Mouse (Mus musculus): ENCODE results near the gene Nat8. TPM values are rescaled to one million over a fixed set of nuclear protein-coding genes. Genes with fewer than 3 reads are reported as not detected.
"Not testable (repeated sequence)": the region's sequence is repeated elsewhere in the genome, so short reads cannot be mapped to it uniquely, and the experiment has no call there.

Gene Nat8
- polyA plus RNA-seq, 1 experiment from 2014 or later, result not detected

GRCm38 (mm10) chr6:85848140-85848539, 16.3 kb upstream of the Nat8 start:
- whole genome bisulfite sequencing (ENCODE audit: missing documents), result 88% methylated on average over 4 of the region's 4 CpGs
- H3K36me3 ChIP-seq (ENCODE audit: inconsistent target), result no peaks in the 10 kb centered on the region
- no peak overlapping the region for H3K27ac ChIP-seq
- H3K4me3 ChIP-seq (ENCODE audit: inconsistent target), result no peak overlapping the region
- H3K79me2 ChIP-seq (ENCODE audit: inconsistent target), result no peaks in the 10 kb centered on the region

GRCm38 (mm10) chr6:85846921-85847320, 15.0 kb upstream of the Nat8 start:
- 55% methylated on average over 1 of the region's 1 CpGs for WGBS (ENCODE audit: missing documents)
- Histone ChIP-seq H3K79me2 (ENCODE audit: inconsistent target) (no peaks in the 10 kb centered on the region), H3K4me3 (ENCODE audit: inconsistent target) (no peak overlapping the region), H3K27ac (no peak overlapping the region), H3K36me3 (ENCODE audit: inconsistent target) (no peaks in the 10 kb centered on the region)

GRCm38 (mm10) chr6:85843677-85844458, 12.0 kb upstream of the Nat8 start:
- not testable (repeated sequence) for H3K27ac ChIP-seq
- WGBS (ENCODE audit: missing documents), result 93% methylated on average over 17 of the region's 25 CpGs

GRCm38 (mm10) chr6:85839982-85840381, 8.1 kb upstream of the Nat8 start:
- WGBS (ENCODE audit: missing documents), result 68% methylated on average over 3 of the region's 4 CpGs
- H3K79me2 ChIP-seq (ENCODE audit: inconsistent target), result no peaks in the 10 kb centered on the region
- no peak overlapping the region for H3K4me3 ChIP-seq (ENCODE audit: inconsistent target)
- H3K27ac ChIP-seq, result no peak overlapping the region
- no peaks in the 10 kb centered on the region for H3K36me3 ChIP-seq (ENCODE audit: inconsistent target)

More at GRCm38 (mm10) chr6:85843677-85844458, 12.0 kb upstream of the Nat8 start:
- not testable (repeated sequence) for H3K36me3 ChIP-seq (ENCODE audit: inconsistent target); H3K79me2 ChIP-seq (ENCODE audit: inconsistent target); H3K4me3 ChIP-seq (ENCODE audit: inconsistent target)

GRCm38 (mm10) chr6:85838674-85839073, 6.8 kb upstream of the Nat8 start:
- Histone ChIP-seq H3K79me2 (ENCODE audit: inconsistent target) (no peaks in the 10 kb centered on the region), H3K4me3 (ENCODE audit: inconsistent target) (no peak overlapping the region), H3K27ac (no peak overlapping the region), H3K36me3 (ENCODE audit: inconsistent target) (no peaks in the 10 kb centered on the region)
- WGBS (ENCODE audit: missing documents), result 88% methylated on average over 7 of the region's 8 CpGs

- not testable (repeated sequence) for H3K4me3 ChIP-seq (ENCODE audit: inconsistent target); H3K27ac ChIP-seq; H3K36me3 ChIP-seq (ENCODE audit: inconsistent target); H3K79me2 ChIP-seq (ENCODE audit: inconsistent target)
- 19% methylated on average over 5 of the region's 12 CpGs for WGBS (ENCODE audit: missing documents)
Measured at GRCm38 (mm10) chr6:85837307-85837706, 5.4 kb upstream of the Nat8 start.

DNA sequence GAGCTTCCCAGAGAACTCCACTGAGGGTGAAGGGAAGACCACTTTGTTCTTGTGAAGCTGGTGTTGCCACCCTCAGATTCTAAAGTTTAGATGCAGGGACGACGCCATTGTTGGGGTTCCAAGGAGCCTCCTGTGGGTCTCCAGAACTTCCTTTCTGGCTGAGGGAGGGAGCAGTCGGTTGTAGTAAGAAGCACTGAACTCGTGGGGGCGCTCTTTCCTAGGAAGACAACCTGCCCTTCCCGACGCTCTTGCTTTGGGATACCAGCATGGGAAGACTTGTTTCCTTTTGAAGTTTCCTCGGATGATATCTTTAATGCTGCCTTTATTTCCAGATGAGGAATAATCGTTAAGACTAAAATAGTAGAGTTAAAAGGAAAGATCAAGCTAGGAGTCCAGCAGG, 4.9 kb upstream of the Nat8 start:
- H3K79me2 ChIP-seq (ENCODE audit: inconsistent target); H3K27ac ChIP-seq; H3K4me3 ChIP-seq (ENCODE audit: inconsistent target); H3K36me3 ChIP-seq (ENCODE audit: inconsistent target): not testable (repeated sequence)
- 47% methylated on average over 2 of the region's 9 CpGs for WGBS (ENCODE audit: missing documents)

DNA sequence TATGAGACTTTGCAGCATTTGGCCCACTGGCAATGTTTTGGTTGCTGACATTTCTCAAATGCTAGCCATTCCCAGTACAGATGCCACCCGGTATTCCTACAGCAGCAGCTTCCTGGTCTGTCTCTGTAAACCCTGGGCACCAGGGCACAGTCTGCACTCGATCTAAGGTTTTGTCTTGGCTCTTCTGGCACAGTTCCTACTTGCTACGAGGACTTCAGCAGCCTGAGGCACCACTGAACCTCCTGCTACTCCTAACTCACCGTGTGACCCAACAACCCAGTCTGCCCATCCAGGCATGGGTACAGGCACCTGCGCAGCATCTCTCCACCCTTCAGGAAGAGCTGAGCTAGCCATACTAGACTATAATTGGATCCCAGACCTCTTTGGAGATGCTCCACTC, 4.2 kb upstream of the Nat8 start:
- 77% methylated on average over 4 of the region's 5 CpGs for WGBS (ENCODE audit: missing documents)
- not testable (repeated sequence) for H3K27ac ChIP-seq

DNA sequence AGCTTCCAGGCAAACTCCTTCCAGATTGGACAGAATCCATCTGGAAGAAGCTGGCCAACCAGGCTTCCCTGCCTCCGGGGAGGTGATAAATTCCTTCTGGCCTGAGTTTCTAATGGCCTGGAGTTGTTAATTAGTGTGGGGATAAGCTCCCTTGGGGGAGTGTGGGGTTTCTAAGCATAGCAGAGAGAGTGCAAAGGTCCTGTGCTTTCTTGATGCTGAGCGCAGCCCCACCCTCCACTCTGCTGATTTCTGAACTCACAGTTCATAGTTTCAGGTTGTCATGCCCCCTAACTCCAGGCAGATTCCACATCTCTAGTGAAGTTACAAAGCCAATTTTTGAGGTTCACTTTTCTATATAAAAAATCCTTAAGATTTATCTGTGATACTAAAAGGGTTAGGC, 3.2 kb upstream of the Nat8 start:
- H3K36me3 ChIP-seq (ENCODE audit: inconsistent target); H3K27ac ChIP-seq; H3K79me2 ChIP-seq (ENCODE audit: inconsistent target); H3K4me3 ChIP-seq (ENCODE audit: inconsistent target): not testable (repeated sequence)
- 100% methylated on average over 1 of the region's 2 CpGs for WGBS (ENCODE audit: missing documents)

More for the DNA sequence above, 4.2 kb upstream of the Nat8 start:
- not testable (repeated sequence) for H3K79me2 ChIP-seq (ENCODE audit: inconsistent target); H3K36me3 ChIP-seq (ENCODE audit: inconsistent target); H3K4me3 ChIP-seq (ENCODE audit: inconsistent target)

DNA sequence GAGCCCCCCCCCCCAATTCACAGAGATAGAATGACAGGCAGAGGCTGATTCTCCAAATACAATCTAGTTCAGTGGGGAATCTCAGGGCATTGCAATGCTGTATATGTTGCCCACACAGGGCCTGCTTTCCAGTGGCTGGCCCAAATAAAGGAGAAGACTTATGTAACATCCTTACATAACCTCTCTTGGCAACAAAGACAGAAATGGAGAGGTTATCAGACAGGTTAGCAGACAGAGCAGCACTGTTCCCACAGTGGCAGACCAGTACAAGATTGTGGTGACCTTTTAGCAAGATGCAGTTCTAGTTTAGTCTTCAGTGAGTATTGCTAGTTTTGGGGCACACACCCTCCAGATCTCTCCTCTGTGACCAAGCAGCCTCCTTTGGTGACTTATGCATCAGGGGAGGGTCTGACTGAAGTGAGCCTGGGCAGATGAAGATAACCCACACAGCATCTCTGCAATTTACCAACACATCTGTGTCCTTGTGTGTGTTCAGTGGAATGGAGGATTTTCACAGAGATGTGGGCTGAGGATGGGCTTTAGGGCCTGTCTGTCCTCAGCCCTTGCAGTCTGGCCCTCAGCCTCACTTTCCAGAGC, 2.7 kb upstream of the Nat8 start:
- H3K4me3 ChIP-seq (ENCODE audit: inconsistent target); H3K27ac ChIP-seq; H3K79me2 ChIP-seq (ENCODE audit: inconsistent target); H3K36me3 ChIP-seq (ENCODE audit: inconsistent target): not testable (repeated sequence)

DNA sequence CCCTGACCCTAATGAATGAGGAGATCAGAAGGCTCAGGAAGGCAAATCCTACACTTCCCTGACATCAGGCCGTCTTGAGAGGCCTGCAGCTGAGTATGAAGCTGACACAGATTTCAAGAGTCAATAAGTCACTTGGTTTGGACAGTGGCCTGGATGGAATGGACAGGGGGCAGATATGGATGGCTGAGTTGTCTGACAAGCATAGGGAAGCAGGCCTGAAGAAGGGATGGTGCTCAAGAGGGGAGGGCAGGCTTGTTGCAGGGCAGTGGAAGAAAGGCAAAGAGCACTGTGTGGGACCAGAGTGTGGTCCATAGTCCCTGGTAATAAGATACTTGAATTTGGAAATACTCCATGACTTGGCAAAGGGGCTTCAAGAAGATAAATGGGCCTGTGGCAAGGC, 2.4 kb downstream of the Nat8 start:
- 100% methylated on average over 1 of the region's 1 CpGs for WGBS (ENCODE audit: missing documents)
- Histone ChIP-seq H3K36me3 (ENCODE audit: inconsistent target) (no peaks in the 10 kb centered on the region), H3K4me3 (ENCODE audit: inconsistent target) (no peak overlapping the region), H3K27ac (no peak overlapping the region), H3K79me2 (ENCODE audit: inconsistent target) (no peaks in the 10 kb centered on the region)

GRCm38 (mm10) chr6:85825886-85826285, 6.0 kb downstream of the Nat8 start:
- 82% methylated on average over 2 of the region's 2 CpGs for WGBS (ENCODE audit: missing documents)
- Histone ChIP-seq H3K27ac (no peak overlapping the region), H3K36me3 (ENCODE audit: inconsistent target) (no peaks in the 10 kb centered on the region), H3K4me3 (ENCODE audit: inconsistent target) (no peak overlapping the region), H3K79me2 (ENCODE audit: inconsistent target) (no peaks in the 10 kb centered on the region)

GRCm38 (mm10) chr6:85823382-85824090, 8.3 kb downstream of the Nat8 start:
- WGBS (ENCODE audit: missing documents), result 89% methylated on average over 1 of the region's 1 CpGs

GRCm38 (mm10) chr6:85822286-85822685, 9.6 kb downstream of the Nat8 start:
- WGBS (ENCODE audit: missing documents), result 85% methylated on average over 4 of the region's 4 CpGs
- Histone ChIP-seq H3K27ac (no peak overlapping the region), H3K4me3 (ENCODE audit: inconsistent target) (no peak overlapping the region), H3K36me3 (ENCODE audit: inconsistent target) (no peaks in the 10 kb centered on the region), H3K79me2 (ENCODE audit: inconsistent target) (no peaks in the 10 kb centered on the region)

More at GRCm38 (mm10) chr6:85823382-85824090, 8.3 kb downstream of the Nat8 start:
- Histone ChIP-seq H3K27ac (no peak overlapping the region), H3K4me3 (ENCODE audit: inconsistent target) (no peak overlapping the region), H3K79me2 (ENCODE audit: inconsistent target) (no peaks in the 10 kb centered on the region), H3K36me3 (ENCODE audit: inconsistent target) (no peaks in the 10 kb centered on the region)

GRCm38 (mm10) chr6:85820837-85821236, 11.0 kb downstream of the Nat8 start, which contains the start of the genes Nat8f6 and Nat8f5:
Gene Nat8f6, minus strand, starts transcription at chr6:85820954.
Gene Nat8f5, minus strand, starts transcription at chr6:85820972.
- no peak within 1 kb of the TSS for H3K4me3 ChIP-seq (ENCODE audit: inconsistent target)
- WGBS (ENCODE audit: missing documents), result 94% methylated on average over 4 of the region's 5 CpGs
- H3K79me2 ChIP-seq (ENCODE audit: inconsistent target), result no peaks in the 10 kb centered on the region
- no peak within 1 kb of the TSS for H3K27ac ChIP-seq
- H3K36me3 ChIP-seq (ENCODE audit: inconsistent target), result no peaks in the 10 kb centered on the region

Data from macrophage (primary cell).